Mouse (Mus musculus) midbrain, embryonic 16.5 days (tissue): ENCODE measurements at regions not wholly inside any gene's neighbourhood (a gene's known extent, or its start where the extent isn't known, plus 50 kb on each side); places are given as distances from the start of the nearest gene placed in this dataset.

Source experiments
- ATAC-seq: fragments of 200-750 bp; cut with Nextera tagmentation; 2 replicates; pipeline ENCODE4 v1.8.0; 2017; ENCODE audit warnings: moderate TSS enrichment
- H3K27ac ChIP-seq: fragments of 300-500 bp; sonication (generic); 2 replicates; pipeline ENCODE4 v1.5.1; 2014; ENCODE audit warnings: mild to moderate bottlenecking, low read length, mixed read lengths
- H3K27me3 ChIP-seq: fragments of 300-500 bp; sonication (generic); 2 replicates; pipeline ENCODE4 v1.6.1; 2014; ENCODE audit warnings: low read depth, low read length, mixed read lengths; ENCODE audit not compliant: control insufficient read depth, insufficient read depth
- H3K36me3 ChIP-seq: fragments of 300-500 bp; sonication (generic); 2 replicates; pipeline ENCODE4 v1.6.1; 2014; ENCODE audit warnings: mild to moderate bottlenecking, low read length, moderate library complexity, mixed read lengths; ENCODE audit not compliant: control insufficient read depth, insufficient read depth
- H3K4me1 ChIP-seq: fragments of 300-500 bp; sonication (generic); 2 replicates; pipeline ENCODE4 v1.6.1; 2014; ENCODE audit warnings: mild to moderate bottlenecking, low read length, mixed read lengths; ENCODE audit not compliant: control insufficient read depth, insufficient read depth
- H3K4me2 ChIP-seq: fragments of 300-500 bp; sonication (generic); 2 replicates; pipeline ENCODE4 v1.6.1; 2014; ENCODE audit warnings: mild to moderate bottlenecking, low read length, mixed read lengths
- H3K4me3 ChIP-seq: fragments of 300-500 bp; sonication (generic); 2 replicates; pipeline ENCODE4 v1.5.1; 2014; ENCODE audit warnings: low read depth, mild to moderate bottlenecking, low read length, moderate library complexity, mixed read lengths
- H3K9ac ChIP-seq: fragments of 300-500 bp; sonication (generic); 2 replicates; pipeline ENCODE4 v1.6.1; 2014; ENCODE audit warnings: low read depth, low read length, mixed read lengths
- H3K9me3 ChIP-seq: fragments of 300-500 bp; sonication (generic); replicated peaks from 2 replicates; pipeline ENCODE4 v1.6.1; 2014; ENCODE audit warnings: mild to moderate bottlenecking, low read length, mixed read lengths; ENCODE audit not compliant: control insufficient read depth, poor library complexity, severe bottlenecking
- WGBS: fragments of 180-500 bp; shearing (Covaris S2); extraction: QIAGEN DNeasy Blood & Tissue Kit; methylation state at CpG from one replicate; pipeline ENCODE4 v1.1.7; 2014; 5-methylcytosine and 5-hydroxymethylcytosine counted together
- microRNA counts: library from miRNA; unstranded; fragments of <30 nt; microRNA quantifications from one replicate; lab custom pipeline; 2016
- microRNA-seq: library from miRNA; unstranded; fragments of <30 nt; microRNA quantifications from one replicate; pipeline ENCODE4, GENCODE M21; 2017

GRCm38 (mm10) chr9:89813616-89814318, 75.5 kb upstream of the Ankrd34c start:
- H3K27ac ChIP-seq, result no peak overlapping the region
- no peaks in the 10 kb centered on the region for H3K36me3 ChIP-seq
- ATAC-seq, result peak; percentile 75
- no peaks in the 10 kb centered on the region for H3K4me1 ChIP-seq
- no peak overlapping the region for H3K4me2 ChIP-seq
- no peak overlapping the region for H3K4me3 ChIP-seq
- H3K9ac ChIP-seq, result no peak overlapping the region
- no peaks in the 10 kb centered on the region for H3K27me3 ChIP-seq
- 27% methylated on average over 8 of the region's 8 CpGs for WGBS
- H3K9me3 ChIP-seq, result no peaks in the 10 kb centered on the region

- Histone ChIP-seq H3K36me3 (no peaks in the 10 kb centered on the region), H3K27ac (no peak overlapping the region), H3K27me3 (no peaks in the 10 kb centered on the region), H3K9me3 (0 out of 2 replicates have a peak, but pooled peaks cover 2% of the 10 kb centered on the region), H3K4me1 (no peaks in the 10 kb centered on the region), H3K4me3 (no peak overlapping the region), H3K9ac (no peak overlapping the region), H3K4me2 (no peak overlapping the region)
- no peak for ATAC-seq
- 32% methylated on average over 6 of the region's 6 CpGs for WGBS
These were observed 69.1 kb upstream of the Ankrd34c start for GRCm38 (mm10) chr9:89807381-89807780.

- Histone ChIP-seq H3K27ac (no peak overlapping the region), H3K9ac (no peak overlapping the region), H3K36me3 (no peaks in the 10 kb centered on the region), H3K9me3 (0 out of 2 replicates have a peak, but pooled peaks cover 2% of the 10 kb centered on the region), H3K4me3 (no peak overlapping the region), H3K27me3 (no peaks in the 10 kb centered on the region), H3K4me1 (no peaks in the 10 kb centered on the region), H3K4me2 (no peak overlapping the region)
- 81% methylated on average over 10 of the region's 10 CpGs for WGBS
- ATAC-seq, result no peak
These were observed 64.4 kb upstream of the Ankrd34c start for GRCm38 (mm10) chr9:89802658-89803057.

DNA sequence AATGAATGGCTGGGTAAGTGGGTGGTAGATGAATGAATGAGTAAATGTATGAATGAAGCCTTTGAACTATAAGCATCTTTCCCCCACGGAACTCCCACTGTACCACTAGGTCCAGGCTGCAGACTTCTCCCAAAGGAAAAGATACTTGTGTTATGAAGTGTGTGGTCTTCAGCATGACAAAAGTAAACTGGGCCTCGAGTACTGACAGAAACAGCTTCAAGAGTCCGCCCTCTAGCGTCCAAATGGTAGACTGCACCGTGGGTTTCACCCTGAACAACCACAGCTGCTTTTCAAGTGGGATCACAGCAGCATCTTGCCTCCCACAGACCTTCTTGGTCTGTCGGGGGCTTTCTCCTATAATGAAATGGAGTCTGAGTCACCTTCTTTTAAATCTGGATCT, 54.7 kb upstream of the Ankrd34c start:
- Histone ChIP-seq H3K4me2 (no peak overlapping the region), H3K9ac (no peak overlapping the region), H3K27me3 (no peaks in the 10 kb centered on the region), H3K4me3 (no peak overlapping the region), H3K36me3 (no peaks in the 10 kb centered on the region), H3K4me1 (no peaks in the 10 kb centered on the region), H3K9me3 (no peaks in the 10 kb centered on the region), H3K27ac (no peak overlapping the region)
- ATAC-seq, result peak; percentile 68; the same call in 1 of the 2 replicates
- WGBS, result 5% methylated on average over 6 of the region's 6 CpGs

DNA sequence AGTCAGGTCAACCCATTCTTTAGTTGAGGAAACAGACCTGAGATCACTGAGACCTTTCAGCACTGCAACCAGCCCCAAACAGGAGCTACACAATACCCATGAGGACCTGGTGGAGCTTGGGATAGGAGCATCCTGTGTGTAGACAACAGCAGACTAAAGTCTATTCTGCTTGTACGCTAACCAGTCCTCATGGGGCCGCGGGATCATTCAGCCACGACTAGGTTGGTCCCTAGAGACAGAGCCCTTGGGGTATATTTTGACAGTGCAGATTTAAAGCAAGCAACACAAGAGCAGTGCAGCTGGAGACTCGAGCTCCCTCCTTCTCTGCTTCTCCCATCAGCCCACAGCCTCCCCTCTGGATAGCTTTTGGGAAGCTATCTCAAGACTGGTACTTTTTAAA, 51.7 kb upstream of the Ankrd34c start:
- Histone ChIP-seq H3K9ac (no peak overlapping the region), H3K27me3 (no peaks in the 10 kb centered on the region), H3K4me1 (no peaks in the 10 kb centered on the region), H3K4me2 (no peak overlapping the region), H3K4me3 (no peak overlapping the region), H3K36me3 (no peaks in the 10 kb centered on the region), H3K9me3 (no peaks in the 10 kb centered on the region), H3K27ac (no peak overlapping the region)
- WGBS, result 80% methylated on average over 5 of the region's 5 CpGs
- no peak for ATAC-seq

DNA sequence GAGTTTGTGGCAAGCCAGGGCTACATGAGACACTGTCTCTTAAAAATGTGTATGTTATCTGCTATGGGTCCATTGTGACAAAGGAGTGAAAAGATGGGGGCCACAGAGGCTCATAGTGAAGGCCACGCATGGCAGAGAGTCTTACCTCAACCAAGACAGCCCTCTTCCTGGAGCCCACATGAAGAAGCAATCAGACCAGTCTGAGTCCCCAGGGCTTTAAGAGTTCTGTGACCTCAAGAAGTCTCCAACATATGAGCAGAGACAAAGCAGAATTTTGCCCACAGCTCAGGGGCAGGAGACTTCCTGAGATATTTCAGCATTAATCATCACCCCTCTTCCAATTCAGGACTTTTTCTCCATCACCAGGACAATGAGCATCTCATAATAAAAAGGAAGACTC, 50.4 kb upstream of the Ankrd34c start:
- Histone ChIP-seq H3K4me1 (no peaks in the 10 kb centered on the region), H3K4me3 (no peak overlapping the region), H3K27me3 (no peaks in the 10 kb centered on the region), H3K36me3 (no peaks in the 10 kb centered on the region), H3K4me2 (no peak overlapping the region), H3K9ac (no peak overlapping the region), H3K27ac (no peak overlapping the region), H3K9me3 (no peaks in the 10 kb centered on the region)
- 90% methylated on average over 1 of the region's 1 CpGs for WGBS
- ATAC-seq, result no peak

MicroRNAs encoded in the stretch of these regions (microRNA counts, 519-probe panel; counts per million panel counts)
- microRNA mmu-miR-184 (lab: Ali Mortazavi, UCI), result 1,519 counts per million, percentile 29 among the panel's probes with 10 or more counts

Small RNA genes in the stretch of these regions (microRNA-seq; reads per million reads assigned to microRNA genes)
- gene Mir184, result 7.1 reads per million, percentile 28 among the genes with 10 or more reads in this experiment
